Mouse (Mus musculus) forebrain, embryonic 10.5 days (tissue): ENCODE data around the gene Nfe2l3. TPM values are rescaled to one million over a fixed set of nuclear protein-coding genes. Genes with fewer than 3 reads are reported as not detected.

ENCODE experiments used
- DNase-seq: peaks from one replicate; pipeline ENCODE4 v3.0.0-alpha.2; 2017; ENCODE audit warnings: low spot score; ENCODE audit errors: extremely low spot score
- H3K27ac ChIP-seq: fragments of 300-500 bp; sonication (generic); 2 replicates; pipeline ENCODE4 v1.5.1; 2016; ENCODE audit warnings: mild to moderate bottlenecking
- H3K27me3 ChIP-seq: fragments of 300-500 bp; sonication (generic); 2 replicates; pipeline ENCODE4 v1.6.1; 2016; ENCODE audit warnings: mild to moderate bottlenecking; ENCODE audit not compliant: poor library complexity, severe bottlenecking
- H3K36me3 ChIP-seq: fragments of 300-500 bp; sonication (generic); replicated peaks from 2 replicates; pipeline ENCODE4 v1.6.1; 2016; ENCODE audit warnings: mild to moderate bottlenecking, moderate library complexity
- H3K4me1 ChIP-seq: fragments of 300-500 bp; sonication (generic); 2 replicates; pipeline ENCODE4 v1.6.1; 2016
- H3K4me3 ChIP-seq: fragments of 300-500 bp; sonication (generic); 2 replicates; pipeline ENCODE4 v1.5.1; 2016; ENCODE audit warnings: mild to moderate bottlenecking, moderate library complexity
- H3K9me3 ChIP-seq: fragments of 300-500 bp; sonication (generic); 2 replicates; pipeline ENCODE4 v1.6.1; 2016; ENCODE audit warnings: mild to moderate bottlenecking, moderate library complexity
- WGBS: fragments of 180-500 bp; shearing (Covaris S2); methylation state at CpG from one replicate; pipeline ENCODE4 v1.1.7; 2016; 5-methylcytosine and 5-hydroxymethylcytosine counted together
- polyA plus RNA-seq: library from polyadenylated mRNA; unstranded; fragments of >200 nt; fragmentation: Nextera tagmentation; extraction: Ambion mirVana; gene quantifications from 2 replicates; pipeline ENCODE4 v1.2.1, GENCODE M21; 2016

Gene Nfe2l3
- polyA plus RNA-seq, 1 experiment from 2014 or later = 0.89 TPM

DNA sequence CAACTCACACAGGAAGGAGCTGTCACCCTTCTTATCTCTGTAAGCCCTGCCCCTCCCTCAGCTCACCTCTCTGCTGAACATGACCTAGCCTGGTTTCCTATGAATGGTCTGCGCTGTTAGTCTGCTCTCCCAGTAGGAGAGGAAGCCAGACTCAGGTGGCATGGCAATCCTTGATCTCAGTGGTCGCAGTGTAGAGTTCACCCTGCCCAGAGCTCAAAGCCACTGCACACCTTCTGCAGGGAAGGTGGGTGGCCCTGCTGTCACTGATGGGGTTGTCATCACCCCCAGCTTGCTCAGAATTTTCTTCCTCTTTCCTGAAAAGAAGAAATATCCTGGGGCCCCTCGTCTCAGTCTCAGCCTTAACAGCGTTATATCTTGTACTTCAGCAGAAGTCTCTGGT lies 28.0 kb upstream of the Nfe2l3 start:
- Histone ChIP-seq H3K27me3 (no peaks in the 10 kb centered on the region), H3K9me3 (no peaks in the 10 kb centered on the region), H3K4me3 (no peak overlapping the region), H3K4me1 (peaks cover 6% of the 10 kb centered on the region), H3K27ac (no peak overlapping the region), H3K36me3 (no peaks in the 10 kb centered on the region)
- 81% methylated on average over 4 of the region's 4 CpGs for WGBS
- DNase-seq = no peak

GRCm38 (mm10) chr6:51416433-51416832 lies 16.0 kb upstream of the Nfe2l3 start:
- no peaks in the 10 kb centered on the region for H3K36me3 ChIP-seq
- whole genome bisulfite sequencing = 62% methylated on average over 1 of the region's 1 CpGs
- no peak overlapping the region for H3K27ac ChIP-seq
- no peaks in the 10 kb centered on the region for H3K27me3 ChIP-seq
- H3K4me3 ChIP-seq = no peak overlapping the region
- 0 out of 2 replicates have a peak, but pooled peaks cover 5% of the 10 kb centered on the region for H3K9me3 ChIP-seq
- no peaks in the 10 kb centered on the region for H3K4me1 ChIP-seq
- no peak for DNase-seq

DNA sequence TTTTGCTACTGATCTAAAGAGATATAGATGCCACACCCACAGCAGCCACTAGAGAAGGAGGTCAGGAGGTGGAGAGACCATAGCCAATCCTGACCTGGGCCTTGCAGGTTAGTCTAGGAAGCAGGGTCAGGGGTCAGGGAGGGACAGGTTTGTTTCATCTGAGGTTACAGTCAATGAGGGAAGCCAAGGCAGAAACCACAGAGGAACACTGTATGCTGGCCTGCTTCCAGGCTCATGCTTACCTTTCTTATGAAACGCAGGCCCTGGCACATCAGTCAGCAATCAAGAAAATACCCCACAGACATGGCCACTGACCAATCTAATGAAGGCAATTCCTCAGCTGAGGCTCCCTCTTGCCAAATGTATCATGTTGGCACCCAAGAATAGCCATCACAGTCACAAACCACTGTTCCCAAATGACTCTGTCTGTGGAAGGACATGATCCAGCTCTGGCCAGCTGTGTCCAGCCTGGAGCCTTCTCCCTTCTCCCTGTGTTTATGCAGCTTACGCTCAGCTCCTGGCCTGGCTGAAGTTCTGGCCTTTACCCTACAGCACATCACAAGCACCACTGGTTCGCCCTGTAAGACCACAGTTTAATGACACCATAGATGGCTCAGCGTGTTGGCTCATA lies 15.0 kb upstream of the Nfe2l3 start:
- peaks cover 5% of the 10 kb centered on the region; the same call in 1 of the 2 replicates for H3K9me3 ChIP-seq
- H3K4me1 ChIP-seq = no peaks in the 10 kb centered on the region
- no peak for DNase-seq
- 0 out of 2 replicates have a peak, but pooled peaks cover 4% of the 10 kb centered on the region for H3K27me3 ChIP-seq
- H3K36me3 ChIP-seq = no peaks in the 10 kb centered on the region
- no peak overlapping the region for H3K27ac ChIP-seq
- no peak overlapping the region for H3K4me3 ChIP-seq
- 89% methylated on average over 4 of the region's 4 CpGs for WGBS

GRCm38 (mm10) chr6:51423466-51424122 lies 8.9 kb upstream of the Nfe2l3 start:
- H3K9me3 ChIP-seq = no peaks in the 10 kb centered on the region; the same call in 1 of the 2 replicates
- H3K27me3 ChIP-seq = 0 out of 2 replicates have a peak, but pooled peaks cover 4% of the 10 kb centered on the region
- no peak for DNase-seq
- WGBS = 55% methylated on average over 11 of the region's 11 CpGs
- H3K36me3 ChIP-seq = no peaks in the 10 kb centered on the region
- H3K27ac ChIP-seq = no peak overlapping the region
- H3K4me3 ChIP-seq = no peak overlapping the region
- peaks cover 5% of the 10 kb centered on the region; the same call in 1 of the 2 replicates for H3K4me1 ChIP-seq

DNA sequence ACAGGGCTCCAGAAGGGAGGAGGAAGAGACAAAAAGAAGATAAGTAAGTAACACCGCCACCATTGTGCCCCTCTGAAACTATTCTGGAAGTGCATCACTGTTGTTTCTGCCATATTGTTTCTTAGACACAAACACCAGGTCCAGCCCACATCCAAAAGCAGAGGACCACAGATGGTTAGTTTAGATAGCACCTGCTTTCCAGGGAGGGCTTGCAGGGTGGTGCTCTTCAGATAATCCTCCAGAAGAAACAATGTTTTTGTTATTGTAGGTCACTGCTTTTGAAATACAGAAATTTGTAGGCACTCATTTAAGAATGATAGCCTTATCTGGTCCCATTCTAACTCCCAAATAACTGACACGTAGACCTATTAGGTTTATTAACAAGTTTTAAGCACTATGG lies 7.9 kb upstream of the Nfe2l3 start:
- Histone ChIP-seq H3K27me3 (0 out of 2 replicates have a peak, but pooled peaks cover 4% of the 10 kb centered on the region), H3K4me3 (no peak overlapping the region), H3K9me3 (no peaks in the 10 kb centered on the region; the same call in 1 of the 2 replicates), H3K4me1 (peaks cover 5% of the 10 kb centered on the region; the same call in 1 of the 2 replicates), H3K27ac (no peak overlapping the region), H3K36me3 (no peaks in the 10 kb centered on the region)
- 88% methylated on average over 2 of the region's 2 CpGs for WGBS
- no peak for DNase-seq

- Histone ChIP-seq H3K4me1 (peaks cover 21% of the 10 kb centered on the region), H3K27ac (no peak overlapping the region), H3K4me3 (no peak overlapping the region), H3K36me3 (no peaks in the 10 kb centered on the region), H3K9me3 (no peaks in the 10 kb centered on the region), H3K27me3 (peaks cover 59% of the 10 kb centered on the region)
- WGBS = 37% methylated on average over 7 of the region's 7 CpGs
- no peak for DNase-seq
These were observed 1.8 kb downstream of the Nfe2l3 start for GRCm38 (mm10) chr6:51434270-51434669.

DNA sequence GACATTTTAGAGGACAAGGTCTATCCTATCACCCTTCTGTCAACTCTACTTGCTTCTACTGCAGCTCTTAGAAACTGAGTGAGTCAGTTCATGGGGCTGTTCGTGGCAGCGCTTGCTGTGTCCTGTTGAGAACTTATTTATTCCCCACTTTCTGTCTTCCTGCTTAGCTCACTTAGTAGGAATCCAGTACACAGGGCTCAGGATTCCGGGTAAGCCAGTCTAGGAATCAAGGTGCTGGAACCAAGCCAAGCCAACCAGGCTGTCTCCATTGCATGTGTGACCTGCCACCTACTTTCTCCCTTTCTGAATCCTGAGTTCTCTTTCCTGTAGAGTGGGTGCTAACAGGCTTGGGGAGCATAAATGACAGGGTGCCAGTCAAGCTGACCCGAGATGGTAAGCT lies 5.2 kb downstream of the Nfe2l3 start:
- no peak for DNase-seq
- H3K4me3 ChIP-seq = no peak overlapping the region
- no peaks in the 10 kb centered on the region for H3K9me3 ChIP-seq
- peaks cover 34% of the 10 kb centered on the region for H3K27me3 ChIP-seq
- 82% methylated on average over 4 of the region's 4 CpGs for WGBS
- no peak overlapping the region for H3K27ac ChIP-seq
- no peaks in the 10 kb centered on the region for H3K36me3 ChIP-seq
- H3K4me1 ChIP-seq = peaks cover 15% of the 10 kb centered on the region

DNA sequence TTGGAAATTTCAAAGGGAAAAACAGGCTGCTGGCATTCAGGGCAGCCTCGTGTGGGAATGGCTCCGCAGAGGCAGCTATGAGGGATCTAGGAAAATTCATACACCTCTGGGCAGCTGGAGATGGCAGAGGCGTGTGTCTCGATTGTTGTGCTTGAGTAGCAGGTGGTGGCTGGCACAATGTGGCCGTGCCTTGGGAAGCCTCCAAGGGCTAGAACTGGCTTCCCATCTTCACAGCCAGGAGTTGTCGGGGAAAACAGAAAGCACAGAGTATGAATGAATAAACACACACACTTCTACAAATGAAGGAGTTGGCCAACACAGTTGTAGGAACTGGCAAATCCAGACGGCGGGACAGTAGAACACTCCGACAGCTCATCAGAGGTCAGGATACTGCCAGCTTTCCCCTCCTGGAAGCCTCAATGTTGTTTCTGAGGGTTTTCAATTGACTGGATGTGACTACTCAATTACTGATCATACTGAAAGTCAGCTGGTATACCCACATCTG lies 6.4 kb downstream of the Nfe2l3 start:
- no peak for DNase-seq
- Histone ChIP-seq H3K9me3 (no peaks in the 10 kb centered on the region), H3K4me3 (no peak overlapping the region), H3K36me3 (no peaks in the 10 kb centered on the region), H3K27ac (no peak overlapping the region), H3K4me1 (0 out of 2 replicates have a peak, but pooled peaks cover 3% of the 10 kb centered on the region), H3K27me3 (peaks cover 22% of the 10 kb centered on the region)
- 93% methylated on average over 9 of the region's 9 CpGs for WGBS

- Histone ChIP-seq H3K4me1 (no peaks in the 10 kb centered on the region), H3K27me3 (no peaks in the 10 kb centered on the region), H3K36me3 (no peaks in the 10 kb centered on the region), H3K4me3 (no peak overlapping the region), H3K27ac (no peak overlapping the region), H3K9me3 (no peaks in the 10 kb centered on the region)
- no peak for DNase-seq
- WGBS = 63% methylated on average over 9 of the region's 9 CpGs
These were observed 9.8 kb downstream of the Nfe2l3 start for GRCm38 (mm10) chr6:51442191-51442835.

- H3K4me3 ChIP-seq = no peak overlapping the region
- peaks cover 4% of the 10 kb centered on the region; the same call in 1 of the 2 replicates for H3K4me1 ChIP-seq
- H3K27me3 ChIP-seq = no peaks in the 10 kb centered on the region
- WGBS = 78% methylated on average over 7 of the region's 7 CpGs
- DNase-seq = no peak
- no peaks in the 10 kb centered on the region for H3K9me3 ChIP-seq
- H3K27ac ChIP-seq = no peak overlapping the region
- peaks cover 7% of the 10 kb centered on the region for H3K36me3 ChIP-seq
These were observed 20.5 kb downstream of the Nfe2l3 start for GRCm38 (mm10) chr6:51452927-51453503.

DNA sequence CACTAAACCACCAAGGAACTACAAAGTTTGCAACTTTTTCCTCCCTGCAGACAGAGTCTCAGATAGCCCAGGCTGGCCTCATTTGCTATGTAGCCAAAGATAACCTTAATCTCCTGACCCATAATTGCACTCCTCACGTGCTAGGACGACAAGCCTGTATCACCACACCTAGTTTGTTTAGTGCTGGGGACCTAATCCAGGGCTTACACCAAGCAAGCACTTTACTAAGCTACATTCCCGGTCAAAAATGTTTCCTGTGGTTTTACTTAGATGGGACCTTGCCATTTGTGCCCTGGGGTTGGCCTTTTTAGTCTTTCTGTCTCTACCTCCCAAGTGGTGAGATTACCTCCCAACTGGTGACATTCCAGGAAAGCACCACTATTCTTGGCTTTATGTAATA lies 22.5 kb downstream of the Nfe2l3 start:
- 77% methylated on average over 3 of the region's 3 CpGs for WGBS
- Histone ChIP-seq H3K27me3 (no peaks in the 10 kb centered on the region), H3K4me1 (peaks cover 4% of the 10 kb centered on the region; the same call in 1 of the 2 replicates), H3K36me3 (peaks cover 24% of the 10 kb centered on the region), H3K9me3 (no peaks in the 10 kb centered on the region), H3K27ac (no peak overlapping the region), H3K4me3 (no peak overlapping the region)
- DNase-seq = no peak

DNA sequence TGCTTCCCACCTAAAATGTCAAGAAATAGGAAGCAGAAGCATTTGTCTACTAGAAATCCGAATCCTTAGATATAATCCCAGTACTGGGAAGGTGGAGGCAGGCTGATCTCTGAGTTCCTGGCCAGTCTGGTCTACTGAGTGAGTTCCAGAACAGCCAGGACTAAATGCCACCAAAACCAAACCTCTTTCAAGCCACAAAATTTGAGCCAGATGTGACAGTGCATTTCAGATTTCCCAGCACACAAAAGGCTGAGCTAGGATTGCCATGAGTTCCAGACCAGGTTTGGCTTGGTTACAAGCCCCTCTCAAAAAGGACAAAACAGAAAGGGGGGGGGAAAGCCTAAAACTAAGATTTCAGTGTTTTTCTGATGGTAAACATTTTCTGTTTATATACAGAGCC lies 23.7 kb downstream of the Nfe2l3 start:
- Histone ChIP-seq H3K9me3 (no peaks in the 10 kb centered on the region), H3K27ac (no peak overlapping the region), H3K4me3 (no peak overlapping the region), H3K36me3 (peaks cover 37% of the 10 kb centered on the region), H3K4me1 (peaks cover 4% of the 10 kb centered on the region; the same call in 1 of the 2 replicates), H3K27me3 (no peaks in the 10 kb centered on the region)
- DNase-seq = no peak
- WGBS = 82% methylated on average over 1 of the region's 1 CpGs
